Mouse (Mus musculus) lung, postnatal 0 days (tissue): Measurements from ENCODE around the gene Lhfpl2.

ENCODE experiments used
- CTCF ChIP-seq: IDR thresholded peaks from 2 replicates; pipeline ENCODE4 v1.5.1; 2016; ENCODE audit warnings: antibody characterized with exemption, mild to moderate bottlenecking
- EP300 ChIP-seq: IDR thresholded peaks from 2 replicates; pipeline ENCODE4 v1.6.1; 2016; ENCODE audit warnings: antibody characterized with exemption, mild to moderate bottlenecking, control low read depth

DNA sequence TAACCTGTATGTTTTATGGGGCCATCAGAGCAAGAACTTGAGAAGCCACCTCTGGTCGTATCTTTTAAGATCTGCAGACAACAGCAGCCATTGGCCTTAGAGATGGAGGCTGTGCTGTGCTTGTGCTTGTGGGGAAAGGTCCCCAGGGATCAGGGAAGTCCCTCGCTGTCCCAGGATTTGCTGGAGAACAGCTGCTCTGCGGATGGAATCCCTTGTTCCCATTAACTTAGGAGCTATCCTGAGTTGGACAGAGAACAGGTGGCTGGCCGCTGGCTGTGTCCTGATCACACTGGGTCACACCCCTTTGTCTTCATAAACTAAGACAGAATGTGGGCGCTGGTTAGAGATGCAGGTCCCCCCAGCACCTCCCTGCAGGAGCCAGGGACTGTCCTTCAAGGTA is 110.7 kb downstream of the Lhfpl2 start:
- TF ChIP-seq CTCF: no peak
- no peak for TF ChIP-seq EP300
